Mouse (Mus musculus): ENCODE measurements at regions not wholly inside any gene's neighbourhood (a gene's known extent, or its start where the extent isn't known, plus 50 kb on each side); places are given as distances from the start of the nearest gene placed in this dataset.

DNA sequence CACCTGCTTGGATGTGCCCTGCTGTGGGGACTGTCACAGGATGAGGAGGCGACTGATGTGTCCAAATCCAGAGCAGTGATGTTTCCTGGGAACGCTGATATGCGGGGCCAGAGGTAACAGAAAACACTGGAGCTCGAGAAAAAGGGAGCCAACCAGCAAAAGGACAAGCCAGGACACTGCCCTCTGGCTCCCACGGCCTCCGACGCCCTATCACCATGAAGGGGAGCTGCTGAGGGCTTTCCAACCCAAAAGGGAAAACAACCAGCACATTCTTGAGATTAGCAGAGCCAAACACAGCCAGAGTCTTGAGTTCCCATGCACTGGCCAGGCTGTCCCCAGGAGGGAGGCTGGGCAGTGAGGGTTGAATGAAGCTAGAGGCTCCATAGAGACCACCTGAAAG is 74.2 kb upstream of the Mrps22 start:
- DNase-seq (ENCODE audit: low spot score) (no peak), ATAC-seq (no peak)
- H3K4me2 ChIP-seq (replicated peaks; ENCODE audit: low read depth, low read length) = no peak overlapping the region
- no peak overlapping the region for H3K9ac ChIP-seq (replicated peaks; ENCODE audit: low read depth)
- 61% methylated on average over 7 of the region's 7 CpGs for WGBS
- TF ChIP-seq CTCF (IDR thresholded peaks at IDR 0.05) (no peak), EP300 (IDR thresholded peaks at IDR 0.05) (no peak)
- no peaks in the 10 kb centered on the region for H3K4me1 ChIP-seq (ENCODE audit: insufficient read depth, low read depth, low read length)
- H3K4me3 ChIP-seq (ENCODE audit: low read depth, low read length) = no peak overlapping the region
- no peaks in the 10 kb centered on the region for H3K36me3 ChIP-seq (ENCODE audit: insufficient read depth, low read length)
- no peak overlapping the region for H3K27ac ChIP-seq (ENCODE audit: low read length)
- H3K27me3 ChIP-seq (replicated peaks; ENCODE audit: insufficient read depth, low read length) = no peaks in the 10 kb centered on the region
- H3K9me3 ChIP-seq (ENCODE audit: low read length) = no peaks in the 10 kb centered on the region

- Histone ChIP-seq H3K27ac (ENCODE audit: low read length) (no peak overlapping the region), H3K27me3 (replicated peaks; ENCODE audit: insufficient read depth, low read length) (no peaks in the 10 kb centered on the region), H3K4me3 (ENCODE audit: low read depth, low read length) (no peak overlapping the region), H3K9me3 (ENCODE audit: low read length) (no peaks in the 10 kb centered on the region), H3K9ac (replicated peaks; ENCODE audit: low read depth) (no peak overlapping the region), H3K4me2 (replicated peaks; ENCODE audit: low read depth, low read length) (no peak overlapping the region), H3K4me1 (ENCODE audit: insufficient read depth, low read depth, low read length) (no peaks in the 10 kb centered on the region), H3K36me3 (ENCODE audit: insufficient read depth, low read length) (no peaks in the 10 kb centered on the region)
- no peak for DNase-seq (ENCODE audit: low spot score)
- no peak for TF ChIP-seq EP300 (IDR thresholded peaks at IDR 0.05)
- no peak for TF ChIP-seq CTCF (IDR thresholded peaks at IDR 0.05)
- WGBS = 74% methylated on average over 13 of the region's 13 CpGs
- ATAC-seq = no peak
These were observed 72.1 kb upstream of the Mrps22 start for GRCm38 (mm10) chr9:98673461-98674114.

DNA sequence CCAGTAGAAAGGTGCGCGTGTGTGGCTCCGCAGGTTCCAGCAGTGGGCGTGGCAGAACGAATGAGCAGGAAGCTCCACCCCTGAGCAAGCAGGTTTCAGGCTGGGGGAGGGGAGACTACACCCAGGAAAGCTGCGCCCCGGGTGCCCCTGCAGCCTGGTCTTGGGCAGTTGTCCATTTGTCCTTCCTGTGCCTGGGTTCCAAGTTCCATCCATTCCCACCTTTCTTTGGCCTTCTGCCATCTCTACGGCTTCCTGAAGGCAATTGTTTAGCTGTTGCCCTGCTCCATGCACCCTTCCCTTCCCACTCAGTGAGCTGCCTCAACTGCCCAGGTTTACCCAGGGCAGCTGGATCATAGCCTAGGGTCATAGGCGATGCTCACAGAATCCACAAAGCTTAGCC is 70.9 kb upstream of the Mrps22 start:
- Histone ChIP-seq H3K4me2 (replicated peaks; ENCODE audit: low read depth, low read length) (no peak overlapping the region), H3K4me1 (ENCODE audit: insufficient read depth, low read depth, low read length) (no peaks in the 10 kb centered on the region), H3K4me3 (ENCODE audit: low read depth, low read length) (no peak overlapping the region), H3K36me3 (ENCODE audit: insufficient read depth, low read length) (no peaks in the 10 kb centered on the region), H3K27ac (ENCODE audit: low read length) (no peak overlapping the region), H3K27me3 (replicated peaks; ENCODE audit: insufficient read depth, low read length) (no peaks in the 10 kb centered on the region), H3K9me3 (ENCODE audit: low read length) (no peaks in the 10 kb centered on the region), H3K9ac (replicated peaks; ENCODE audit: low read depth) (no peak overlapping the region)
- WGBS = 50% methylated on average over 7 of the region's 9 CpGs
- TF ChIP-seq EP300 (IDR thresholded peaks at IDR 0.05) = no peak
- TF ChIP-seq CTCF (IDR thresholded peaks at IDR 0.05) = no peak
- DNase-seq (ENCODE audit: low spot score) = no peak
- no peak for ATAC-seq

GRCm38 (mm10) chr9:98668423-98669330 is 67.2 kb upstream of the Mrps22 start:
- ATAC-seq (no peak), DNase-seq (ENCODE audit: low spot score) (no peak)
- Histone ChIP-seq H3K27ac (ENCODE audit: low read length) (no peak overlapping the region), H3K36me3 (ENCODE audit: insufficient read depth, low read length) (no peaks in the 10 kb centered on the region), H3K27me3 (replicated peaks; ENCODE audit: insufficient read depth, low read length) (no peaks in the 10 kb centered on the region), H3K4me1 (ENCODE audit: insufficient read depth, low read depth, low read length) (no peaks in the 10 kb centered on the region), H3K4me3 (ENCODE audit: low read depth, low read length) (no peak overlapping the region), H3K9me3 (ENCODE audit: low read length) (no peaks in the 10 kb centered on the region), H3K9ac (replicated peaks; ENCODE audit: low read depth) (no peak overlapping the region), H3K4me2 (replicated peaks; ENCODE audit: low read depth, low read length) (no peak overlapping the region)
- TF ChIP-seq CTCF (IDR thresholded peaks at IDR 0.05) (no peak), EP300 (IDR thresholded peaks at IDR 0.05) (no peak)
- WGBS = 71% methylated on average over 23 of the region's 23 CpGs

- ATAC-seq (no peak), DNase-seq (ENCODE audit: low spot score) (no peak)
- Histone ChIP-seq H3K9me3 (ENCODE audit: low read length) (no peaks in the 10 kb centered on the region), H3K27me3 (replicated peaks; ENCODE audit: insufficient read depth, low read length) (no peaks in the 10 kb centered on the region), H3K4me2 (replicated peaks; ENCODE audit: low read depth, low read length) (no peak overlapping the region), H3K9ac (replicated peaks; ENCODE audit: low read depth) (no peak overlapping the region), H3K4me3 (ENCODE audit: low read depth, low read length) (no peak overlapping the region), H3K4me1 (ENCODE audit: insufficient read depth, low read depth, low read length) (no peaks in the 10 kb centered on the region), H3K27ac (ENCODE audit: low read length) (no peak overlapping the region), H3K36me3 (ENCODE audit: insufficient read depth, low read length) (no peaks in the 10 kb centered on the region)
- no peak for TF ChIP-seq EP300 (IDR thresholded peaks at IDR 0.05)
- no peak for TF ChIP-seq CTCF (IDR thresholded peaks at IDR 0.05)
- 78% methylated on average over 3 of the region's 3 CpGs for WGBS
These were observed 65.6 kb upstream of the Mrps22 start for GRCm38 (mm10) chr9:98667072-98667471.

GRCm38 (mm10) chr9:98663011-98663410 is 61.6 kb upstream of the Mrps22 start:
- no peaks in the 10 kb centered on the region for H3K4me1 ChIP-seq (ENCODE audit: insufficient read depth, low read depth, low read length)

More at GRCm38 (mm10) chr9:98663011-98663410, 61.6 kb upstream of the Mrps22 start:
- H3K4me2 ChIP-seq (replicated peaks; ENCODE audit: low read depth, low read length) = no peak overlapping the region
- 43% methylated on average over 3 of the region's 3 CpGs for WGBS
- TF ChIP-seq EP300 (IDR thresholded peaks at IDR 0.05) (no peak), CTCF (IDR thresholded peaks at IDR 0.05) (no peak)
- no peak for ATAC-seq
- no peaks in the 10 kb centered on the region for H3K27me3 ChIP-seq (replicated peaks; ENCODE audit: insufficient read depth, low read length)
- no peak overlapping the region for H3K4me3 ChIP-seq (ENCODE audit: low read depth, low read length)
- DNase-seq (ENCODE audit: low spot score) = no peak
- H3K9ac ChIP-seq (replicated peaks; ENCODE audit: low read depth) = no peak overlapping the region
- H3K27ac ChIP-seq (ENCODE audit: low read length) = no peak overlapping the region
- H3K36me3 ChIP-seq (ENCODE audit: insufficient read depth, low read length) = no peaks in the 10 kb centered on the region
- no peaks in the 10 kb centered on the region for H3K9me3 ChIP-seq (ENCODE audit: low read length)

Measured in lung, postnatal 0 days (tissue).